Mouse (Mus musculus) gastrocnemius, postnatal 36 days (tissue): ENCODE data around the gene Fam171b. TPM values are rescaled to one million over a fixed set of nuclear protein-coding genes. Genes with fewer than 3 reads are reported as not detected.

Experiments used
- DNase-seq, 2 experiments: peaks; one replicate each; pipeline ENCODE4 v3.0.0; 2022
- intact Hi-C: fragments of 180-260 bp; cut with DNase I; formaldehyde crosslinking; loops from one replicate; pipeline ENCODE4 v1.15.1; 2025
- total RNA-seq, 2 experiments: library from RNA; stranded (reverse); gene quantifications; 2 replicates each; pipeline ENCODE4 v1.2.3; 2021

The Fam171b gene
- total RNA-seq, 2 experiments from 2014 or later: 0.84 to 1.6 TPM

- intact Hi-C loops: no loop called here
- DNase-seq: no peak
These were observed 43.8 kb downstream of the Fam171b start for GRCm38 (mm10) chr2:83856236-83856635.

DNA sequence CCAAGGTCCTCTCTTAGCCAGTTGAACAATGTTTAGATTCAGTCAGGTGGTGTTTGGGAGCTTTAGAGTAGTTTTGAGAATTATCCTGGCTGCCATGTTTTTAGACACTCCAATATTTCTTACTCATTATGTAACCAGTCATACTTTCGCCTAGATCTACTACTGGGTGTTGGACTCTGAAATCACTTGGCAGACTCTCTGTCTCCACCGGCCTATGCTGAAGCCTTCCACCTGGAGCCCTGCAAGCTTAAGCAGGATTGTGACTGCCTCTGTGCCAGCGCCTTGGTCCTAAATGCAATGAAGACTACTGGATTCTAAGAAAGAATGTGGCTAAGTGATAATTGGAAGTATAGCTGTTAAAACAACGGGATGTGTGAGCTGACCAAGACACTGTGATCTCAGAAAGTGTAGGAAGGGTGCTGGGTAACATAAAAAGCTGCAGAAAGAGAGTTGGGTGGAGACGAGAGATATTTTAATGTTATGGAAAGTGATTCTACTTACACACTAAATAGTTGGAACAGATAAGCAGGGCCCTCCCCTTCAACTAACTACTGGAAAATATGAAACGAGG lies 71.5 kb downstream of the Fam171b start:
- no peak for DNase-seq
- intact Hi-C loops: no loop called here

- no peak for DNase-seq
- intact Hi-C loops: no loop called here
These were observed 81.3 kb downstream of the Fam171b start for GRCm38 (mm10) chr2:83893701-83894100.

- intact Hi-C loops: no loop called here
- no peak for DNase-seq
These were observed 89.6 kb downstream of the Fam171b start for GRCm38 (mm10) chr2:83901896-83902540.

DNA sequence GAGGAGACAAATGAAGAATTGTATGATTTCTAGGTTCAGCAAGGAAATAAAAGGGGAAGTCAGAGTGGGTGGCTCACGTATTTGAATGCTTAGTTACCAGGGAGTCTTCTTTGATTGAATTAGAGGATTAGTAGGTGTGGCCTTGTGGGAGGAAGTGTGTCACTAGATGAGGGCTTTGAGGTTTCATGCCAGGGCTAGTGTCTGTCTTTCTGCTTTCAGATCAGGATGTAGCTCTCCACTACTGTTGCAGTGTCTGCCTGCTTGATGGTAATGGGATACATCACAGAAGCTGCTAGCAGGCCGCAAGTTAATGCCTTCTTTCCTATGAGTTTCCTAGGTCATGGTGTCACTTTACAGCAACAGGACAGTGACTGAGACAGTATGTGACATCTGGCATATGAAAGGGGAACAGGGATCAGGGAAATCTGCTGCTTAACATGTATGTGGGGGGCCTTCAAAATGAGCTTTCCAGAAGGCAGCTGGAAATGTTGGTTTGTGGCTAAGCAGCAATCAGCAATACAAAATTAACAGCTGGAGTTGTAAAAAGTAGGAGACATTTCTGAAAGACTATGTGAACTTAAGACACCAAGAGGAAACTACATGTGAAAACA lies 117.1 kb downstream of the Fam171b start:
- intact Hi-C loops: no loop called here
- DNase-seq: no peak

Other genes starting within 250 kb of the Fam171b start
- gene Zc3h15, start 168.2 kb upstream of the Fam171b start, total RNA-seq: 10 to 100 TPM; 56.2 to 58.0 TPM
- gene Itgav, start 88.2 kb upstream of the Fam171b start, total RNA-seq: 10 to 100 TPM; 39.4 to 48.9 TPM
- not detected for gene Zswim2, start 128.6 kb downstream of the Fam171b start, total RNA-seq
- gene Gm13698, start 143.1 kb downstream of the Fam171b start, total RNA-seq: under 1 TPM; 0.52 to 0.74 TPM
- gene Gm13693, start 148.9 kb downstream of the Fam171b start, total RNA-seq: under 1 TPM; 0.52 to 0.74 TPM
- gene Gm13695, start 154.7 kb downstream of the Fam171b start, total RNA-seq: under 1 TPM; 0.52 to 0.74 TPM
- gene Gm13696, start 160.5 kb downstream of the Fam171b start, total RNA-seq: under 1 TPM; 0.52 to 0.74 TPM
- gene Gm13694, start 166.3 kb downstream of the Fam171b start, total RNA-seq: under 1 TPM; 0.52 to 0.74 TPM
- gene Gm13697, start 172.1 kb downstream of the Fam171b start, total RNA-seq: under 1 TPM; 0.52 to 0.74 TPM
- gene Gm13691, start 177.9 kb downstream of the Fam171b start, total RNA-seq: under 1 TPM; 0.52 to 0.74 TPM